Mouse (Mus musculus) lung, postnatal 14 days (tissue): ENCODE results near the gene Sgpl1.

Experiments used
- DNase-seq: peaks from one replicate; pipeline ENCODE4 v3.0.0; 2021

Gene Sgpl1

GRCm38 (mm10) chr10:61147157-61148040 is at the start of gene Sgpl1:
Sgpl1 (minus strand) TSS chr10:61147703.
- peak; percentile 92 for DNase-seq

GRCm38 (mm10) chr10:61195718-61196291 is 48.3 kb upstream of the Sgpl1 start:
- no peak for DNase-seq

DNA sequence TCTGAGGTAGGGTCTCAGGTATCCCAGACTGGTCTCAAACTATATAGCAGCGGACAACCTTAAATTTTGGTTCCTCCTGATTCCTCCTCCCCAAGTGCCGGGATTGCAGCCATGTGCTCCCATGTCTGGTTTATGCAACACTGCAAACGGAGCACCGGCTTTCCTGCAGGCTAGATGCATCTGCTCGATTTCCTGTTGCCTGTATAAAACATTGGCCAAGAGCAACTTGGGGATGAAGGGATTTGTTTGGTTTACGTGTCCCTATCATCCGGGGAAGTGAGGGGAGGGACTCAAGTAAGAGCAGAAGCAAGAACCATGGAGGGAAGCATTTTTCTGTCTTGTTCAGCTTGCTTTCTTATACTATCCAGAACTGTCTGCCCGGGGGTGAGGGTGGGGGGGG is 47.7 kb upstream of the Sgpl1 start:
- DNase-seq = no peak

- peak; percentile 25 for DNase-seq
These were observed 47.1 kb upstream of the Sgpl1 start for GRCm38 (mm10) chr10:61194611-61195010.

- DNase-seq = no peak
These were observed 40.5 kb upstream of the Sgpl1 start for GRCm38 (mm10) chr10:61188010-61188409.

DNA sequence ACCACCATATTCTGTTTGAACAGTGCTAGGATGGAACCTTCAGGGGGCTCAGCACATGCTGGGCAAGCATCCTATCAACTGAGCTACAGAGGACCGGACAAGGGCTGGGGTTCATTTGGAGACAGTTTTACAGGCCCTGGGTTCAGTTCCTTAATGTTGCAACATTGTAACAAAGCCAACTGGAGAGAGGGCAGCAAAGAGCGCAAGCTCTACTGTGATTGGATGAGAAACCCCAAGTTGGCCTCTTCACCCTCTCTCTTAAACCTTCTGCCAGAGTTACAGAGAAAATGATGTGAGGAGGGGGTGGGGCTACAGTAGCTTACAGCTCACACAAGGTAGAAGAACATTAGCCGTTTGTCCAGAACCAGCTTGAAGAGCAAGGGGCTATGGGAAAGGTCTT is 39.5 kb upstream of the Sgpl1 start:
- DNase-seq = no peak

DNA sequence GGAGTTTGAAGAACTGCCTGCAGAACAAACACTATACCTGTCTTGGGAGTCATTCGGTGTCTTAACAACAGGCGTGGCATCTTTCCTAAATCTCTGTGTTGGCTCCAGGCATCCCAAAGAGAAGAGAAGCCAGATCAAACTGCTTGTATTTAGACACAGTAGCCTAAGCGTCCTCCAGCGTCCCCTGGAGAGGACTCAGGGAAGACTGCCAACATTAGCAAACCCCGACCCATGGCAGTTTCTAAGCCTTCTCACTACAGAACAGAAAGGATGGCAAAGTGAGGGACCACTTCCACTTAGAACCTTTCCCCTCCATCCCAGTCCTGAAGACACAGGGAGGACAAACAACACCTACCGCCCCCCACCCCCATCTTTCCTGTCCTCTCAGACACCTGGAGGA is 32.4 kb upstream of the Sgpl1 start:
- no peak for DNase-seq

DNA sequence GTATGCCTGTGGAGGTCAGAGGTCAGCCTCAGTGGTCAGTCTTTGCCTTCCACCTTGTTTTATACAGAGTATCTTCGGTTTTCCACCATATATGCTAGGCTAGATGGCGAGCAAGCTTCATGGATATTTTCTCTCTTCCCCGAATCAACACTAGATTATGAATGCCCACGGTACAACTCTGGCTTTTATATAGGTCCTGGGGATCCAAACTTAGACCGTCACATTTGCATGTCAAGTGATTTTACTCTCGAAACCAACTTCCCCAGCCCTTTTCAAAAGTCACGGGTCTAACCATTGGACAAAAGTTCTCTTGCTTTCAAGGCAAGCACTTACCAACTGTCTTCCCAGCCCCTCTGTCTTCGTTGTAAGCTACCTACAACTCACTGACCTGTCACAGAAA is 31.2 kb upstream of the Sgpl1 start:
- no peak for DNase-seq

- DNase-seq = no peak
These were observed 30.2 kb upstream of the Sgpl1 start for GRCm38 (mm10) chr10:61177751-61178150.

DNA sequence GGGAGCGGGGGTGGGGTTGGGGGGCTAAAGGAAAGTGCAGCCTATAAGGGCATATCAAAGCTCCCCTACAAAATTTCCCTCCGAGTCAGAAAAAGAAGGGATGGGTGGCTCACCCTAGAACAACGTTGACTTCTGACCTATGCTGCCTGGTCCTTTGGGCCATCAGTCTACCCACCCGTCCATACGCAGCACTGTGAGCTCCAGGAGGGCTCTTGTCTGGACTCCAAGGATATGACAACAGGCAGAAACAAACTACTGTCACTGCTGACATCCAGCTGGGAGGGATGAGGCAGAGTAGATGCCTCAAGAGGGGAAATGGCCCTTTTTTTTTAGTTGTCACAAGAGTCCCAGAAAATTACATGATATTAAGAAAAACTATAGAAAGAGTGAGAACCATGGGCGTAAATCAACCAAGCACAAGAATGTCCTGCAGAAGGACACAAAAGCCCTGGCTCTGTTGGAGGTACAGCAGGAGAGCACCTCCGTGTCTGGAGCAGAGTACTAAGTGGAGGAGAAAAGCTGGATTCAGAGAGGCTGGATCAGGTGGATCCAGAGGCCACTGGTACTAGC is 28.8 kb upstream of the Sgpl1 start:
- no peak for DNase-seq

DNA sequence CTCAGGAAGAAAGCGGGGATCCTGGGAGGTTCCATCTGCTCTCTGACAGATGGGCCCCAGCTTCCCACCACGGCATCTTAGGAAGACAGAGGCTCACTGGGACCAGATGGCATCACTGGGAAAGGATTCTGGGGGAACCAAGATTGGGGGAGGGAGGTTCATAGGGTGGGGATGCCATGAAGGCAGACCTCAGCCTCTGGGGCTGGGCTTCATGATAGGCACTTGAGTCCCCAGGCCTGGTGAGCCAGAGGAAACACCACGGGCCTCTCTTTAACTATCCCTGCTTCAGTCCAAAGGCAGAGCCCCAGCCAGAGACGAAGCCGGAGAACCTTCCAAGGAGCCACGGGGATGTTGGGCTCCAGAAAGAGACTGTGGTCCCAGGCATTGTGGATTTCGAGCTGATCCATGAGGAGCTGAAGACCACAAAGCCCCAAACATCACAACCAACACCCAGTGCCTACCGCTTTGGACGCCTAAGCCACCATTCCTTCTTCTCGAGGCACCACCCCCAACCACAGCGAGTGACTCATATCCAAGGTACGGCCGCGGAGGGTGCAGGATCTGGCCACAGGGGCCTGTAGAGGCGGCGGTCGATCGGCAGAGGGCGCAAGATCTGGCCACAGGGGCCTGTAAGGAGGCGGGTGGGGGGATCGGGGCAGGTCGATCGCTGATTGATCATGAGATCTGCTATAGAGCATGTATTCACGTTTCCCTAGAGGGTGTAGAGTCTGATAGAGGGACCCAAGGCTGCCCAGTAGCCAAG is 28.1 kb upstream of the Sgpl1 start:
- DNase-seq = peak; percentile 18

DNA sequence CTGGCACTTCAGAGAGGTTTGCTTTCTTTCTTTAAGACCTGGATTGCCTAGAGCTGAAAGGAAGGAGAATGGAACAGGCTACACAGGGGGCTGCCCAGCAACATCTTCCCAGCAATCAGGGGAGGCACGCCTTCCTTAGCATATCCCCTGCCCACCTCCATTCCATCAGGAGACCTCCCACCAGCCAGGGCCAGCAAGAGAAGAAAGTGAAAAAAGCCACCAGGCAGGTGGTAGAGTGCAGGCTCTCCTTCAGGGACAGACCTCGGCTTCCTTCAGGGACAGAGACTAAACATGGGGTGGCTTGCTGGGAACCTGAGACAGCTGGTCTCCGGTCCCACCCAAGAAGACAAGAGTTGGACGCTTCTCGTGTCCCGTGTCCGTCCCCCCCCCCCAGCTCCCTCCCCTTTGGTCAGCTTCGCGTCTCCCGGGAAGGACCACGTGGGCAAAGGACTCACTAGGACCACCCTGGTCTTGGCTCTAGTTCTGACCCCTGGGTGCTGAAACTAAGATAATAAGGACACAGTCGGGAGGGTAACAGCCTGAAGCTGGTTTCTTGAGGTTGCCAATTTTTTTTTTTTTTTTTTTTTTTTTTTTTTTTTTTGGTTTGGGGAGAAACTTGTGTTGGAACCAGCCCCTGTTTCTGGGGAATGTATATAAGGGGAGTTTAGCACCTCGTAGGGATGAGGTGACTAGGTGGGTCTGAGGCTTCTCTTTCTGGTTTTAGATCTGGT is 27.4 kb upstream of the Sgpl1 start:
- DNase-seq = no peak

DNA sequence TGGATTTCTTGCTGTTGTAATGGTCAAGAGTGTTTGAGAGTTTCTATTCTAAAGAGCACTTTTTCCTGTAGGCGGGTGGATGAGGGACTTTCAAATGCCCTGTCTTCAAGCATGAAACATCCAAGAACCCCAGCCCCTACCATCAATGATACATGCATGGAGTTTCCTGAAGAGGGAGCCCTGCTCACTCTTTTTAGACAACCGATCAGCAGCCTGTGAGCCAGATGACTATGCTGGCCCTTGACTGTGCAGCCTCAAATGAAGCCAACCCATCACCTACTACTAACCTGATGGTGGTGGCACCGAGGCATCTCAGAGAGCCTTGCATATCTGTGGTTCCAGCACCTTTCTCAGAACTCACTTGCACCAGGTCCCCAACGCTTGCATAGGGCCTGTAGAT is 25.0 kb upstream of the Sgpl1 start:
- no peak for DNase-seq

DNA sequence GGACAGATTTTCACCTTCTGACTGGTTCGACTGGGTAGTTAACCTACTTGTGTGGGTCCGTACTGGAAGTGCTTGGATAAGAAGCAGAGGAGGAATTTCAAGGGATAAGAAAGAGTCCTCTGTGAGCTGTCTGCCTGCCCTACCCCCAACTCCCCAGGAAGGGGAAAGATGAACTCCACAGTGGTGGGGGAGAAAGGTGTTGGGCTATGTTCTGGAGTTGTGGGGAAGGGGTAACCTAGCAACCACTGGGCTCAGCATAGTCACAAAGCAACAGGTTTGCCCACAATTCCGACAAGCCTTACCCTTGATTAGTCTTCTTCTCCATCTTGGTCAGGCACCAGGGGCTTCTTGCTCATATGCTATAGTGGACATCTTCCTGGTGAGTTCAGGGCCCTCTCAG is 24.2 kb upstream of the Sgpl1 start, which contains the start of gene Tbata:
Gene Tbata (plus strand): TSS at position 301 of the 400 bp plus-strand sequence.
- DNase-seq = no peak

DNA sequence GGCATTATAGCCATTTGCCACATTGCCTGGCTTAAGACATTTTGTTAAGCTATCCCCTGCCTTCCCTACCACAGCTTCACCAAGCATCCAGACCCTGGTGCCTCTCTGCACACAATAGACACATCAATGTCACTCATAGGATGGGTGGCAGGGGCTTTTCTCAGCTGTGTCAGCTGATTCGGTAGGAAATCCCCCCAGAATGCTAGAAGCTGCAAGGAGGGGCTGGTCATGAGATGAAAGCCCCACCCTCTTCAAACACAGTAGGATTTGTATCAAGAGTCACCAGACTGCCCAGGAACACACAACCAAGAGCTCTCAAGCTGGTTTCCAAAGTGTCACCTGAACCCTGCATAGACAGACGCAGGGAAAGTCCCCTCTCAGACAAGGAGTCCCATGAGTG is 20.9 kb upstream of the Sgpl1 start:
- DNase-seq = no peak

DNA sequence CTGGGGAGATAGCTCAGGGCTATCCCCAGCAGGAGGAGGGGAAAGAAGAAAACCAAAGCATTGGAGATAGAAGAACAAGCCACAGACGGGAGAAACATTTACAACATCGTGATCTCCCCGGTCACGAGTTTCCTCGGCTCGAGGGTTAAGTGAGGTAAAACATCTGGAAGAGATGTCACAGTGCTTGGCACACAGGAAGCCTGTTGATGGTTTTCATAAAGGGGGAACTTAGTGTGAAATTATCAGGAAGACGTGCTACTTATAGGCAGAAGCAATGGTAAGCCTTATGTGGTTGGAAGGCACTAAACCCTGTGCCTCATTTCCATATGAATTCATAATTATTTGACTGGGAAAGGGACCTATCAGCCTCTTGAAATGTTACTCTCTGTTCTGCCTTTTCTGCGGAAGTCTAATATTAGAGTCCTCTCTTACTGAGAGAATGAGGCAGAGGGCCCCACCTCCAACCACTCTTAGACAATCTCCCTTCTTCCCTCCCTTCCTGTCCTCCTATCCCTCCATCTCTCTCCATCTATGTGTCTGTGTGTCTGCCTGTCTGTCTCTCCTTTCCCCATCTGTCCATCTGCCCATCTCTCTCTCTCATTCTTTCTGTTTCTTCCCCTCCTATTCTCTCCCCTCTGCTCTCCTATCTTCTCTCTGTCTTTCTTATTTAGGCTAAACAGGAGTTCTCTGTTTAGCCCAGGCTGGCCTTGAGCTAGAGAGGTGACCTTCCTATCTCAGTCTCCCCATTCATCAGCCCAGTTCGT is 20.0 kb upstream of the Sgpl1 start:
- no peak for DNase-seq

- DNase-seq = no peak
These were observed 14.9 kb upstream of the Sgpl1 start for GRCm38 (mm10) chr10:61162366-61162765.

- DNase-seq = no peak
These were observed 13.2 kb upstream of the Sgpl1 start for GRCm38 (mm10) chr10:61160671-61161070.

GRCm38 (mm10) chr10:61160089-61160488 is 12.6 kb upstream of the Sgpl1 start:
- no peak for DNase-seq

- DNase-seq = no peak
These were observed 11.1 kb upstream of the Sgpl1 start for GRCm38 (mm10) chr10:61158594-61158993.

DNA sequence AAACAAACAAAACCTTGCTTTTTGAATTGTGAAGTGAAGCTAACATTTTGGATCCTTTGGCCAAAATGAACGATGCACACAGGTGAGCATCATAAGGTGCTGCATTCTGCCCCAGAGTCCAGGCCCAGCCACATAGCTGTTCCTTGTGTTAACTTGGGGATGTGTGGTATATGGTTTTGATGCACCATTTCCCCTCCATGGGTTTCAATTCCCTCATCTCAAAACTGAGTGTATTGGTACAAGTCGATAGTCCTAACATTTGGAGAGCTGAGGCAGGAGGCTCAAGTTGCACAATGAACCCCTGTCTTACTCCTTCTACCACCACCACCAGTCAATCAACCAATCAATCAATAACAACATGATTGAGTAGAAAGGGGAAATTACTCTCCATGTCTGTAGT is 8.9 kb upstream of the Sgpl1 start:
- DNase-seq = no peak

DNA sequence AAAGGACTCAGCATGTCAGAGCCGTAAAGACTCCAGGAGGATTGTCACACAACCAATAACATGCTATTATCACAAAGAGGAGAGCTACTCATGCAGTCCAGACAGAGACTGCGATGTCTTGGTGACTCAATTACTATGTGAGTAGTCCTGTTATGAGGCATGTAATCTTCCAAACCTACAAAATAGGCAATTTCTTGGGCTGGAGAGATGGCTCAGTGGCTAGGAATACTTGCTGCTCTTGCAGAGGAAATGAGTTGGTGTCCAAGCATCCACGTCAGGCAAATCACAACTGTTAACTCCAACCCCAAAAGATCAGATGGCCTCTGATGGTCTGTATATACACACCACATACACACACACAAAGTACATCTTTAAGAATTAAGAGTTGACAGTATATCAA is 8.1 kb upstream of the Sgpl1 start:
- DNase-seq = no peak
